Mouse (Mus musculus) bone marrow, adult 2 months (tissue): ENCODE results near the gene Wiz. TPM values are rescaled to one million over a fixed set of nuclear protein-coding genes. Genes with fewer than 3 reads are reported as not detected.

Experiments
- H3K27ac ChIP-seq: fragments of 200-500 bp; 2 replicates; pipeline ENCODE4 v1.5.1; 2012; ENCODE audit warnings: low read depth, mild to moderate bottlenecking, control low read depth, inconsistent platforms, low read length; ENCODE audit not compliant: control insufficient read depth, poor library complexity, insufficient read depth
- H3K4me1 ChIP-seq: fragments of 200-500 bp; 2 replicates; pipeline ENCODE4 v1.6.1; 2011; ENCODE audit warnings: low read length; ENCODE audit not compliant: control insufficient read depth, insufficient read depth
- H3K4me3 ChIP-seq: fragments of 200-500 bp; replicated peaks from 2 replicates; pipeline ENCODE3; 2011; ENCODE audit warnings: mild to moderate bottlenecking, low read depth, low read length, control low read depth; ENCODE audit not compliant: control insufficient read depth
- CTCF ChIP-seq: fragments of 200-500 bp; IDR thresholded peaks from 2 replicates; pipeline ENCODE4 v1.5.1; 2011; ENCODE audit warnings: low read length, control low read depth; ENCODE audit not compliant: control insufficient read depth, insufficient read depth
- POLR2A ChIP-seq: fragments of 200-500 bp; IDR thresholded peaks from 2 replicates; pipeline ENCODE4 v1.6.1; 2011; ENCODE audit warnings: low read depth, mild to moderate bottlenecking, control low read depth, low read length, borderline replicate concordance; ENCODE audit not compliant: control insufficient read depth
- WGBS: fragments of 180-500 bp; shearing (Covaris S2); methylation state at CpG from one replicate; pipeline ENCODE4 v1.1.7; 2018; 5-methylcytosine and 5-hydroxymethylcytosine counted together
- polyA plus RNA-seq: library from polyadenylated mRNA; stranded (reverse); fragments of >200 nt; gene quantifications from 2 replicates; pipeline ENCODE4 v1.2.4, GENCODE M21; 2011; ENCODE audit warnings: low replicate concordance; ENCODE audit not compliant: missing spikeins, insufficient read depth, insufficient read length

The Wiz gene
- polyA plus RNA-seq, 1 experiment = 15.5 TPM

DNA sequence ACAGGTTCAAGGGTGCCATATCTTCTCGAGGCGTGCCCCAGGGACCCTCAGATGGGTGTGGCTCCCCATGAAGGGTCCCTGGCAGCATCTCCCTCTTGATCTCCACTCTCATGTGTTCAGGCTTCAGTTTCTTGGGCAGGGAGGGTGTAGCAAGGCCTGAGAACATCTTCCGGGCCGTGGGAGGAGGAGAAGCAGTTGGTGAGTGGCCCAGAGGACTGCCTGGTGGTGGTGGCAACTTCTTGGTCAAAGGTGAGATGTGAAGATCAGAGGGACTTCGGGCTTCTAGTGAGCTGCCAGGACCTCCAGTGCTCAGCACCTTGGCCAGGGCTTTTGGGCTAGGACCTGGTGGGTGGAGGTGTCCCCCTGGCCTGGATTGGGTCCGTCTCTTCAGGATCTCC lies 30.3 kb downstream of the Wiz start:
- no peak overlapping the region for H3K27ac ChIP-seq
- no peak for TF ChIP-seq POLR2A
- no peak for TF ChIP-seq CTCF
- H3K4me1 ChIP-seq = peaks cover 2% of the 10 kb centered on the region
- H3K4me3 ChIP-seq = no peak overlapping the region
- WGBS = 89% methylated on average over 6 of the region's 6 CpGs

- H3K27ac ChIP-seq = no peak overlapping the region
- no peak for TF ChIP-seq POLR2A
- TF ChIP-seq CTCF = no peak
- H3K4me1 ChIP-seq = no peaks in the 10 kb centered on the region; the same call in 1 of the 2 replicates
- no peak overlapping the region for H3K4me3 ChIP-seq
- WGBS = 83% methylated on average over 7 of the region's 7 CpGs
These were observed 30.9 kb downstream of the Wiz start for GRCm38 (mm10) chr17:32358192-32358942.

DNA sequence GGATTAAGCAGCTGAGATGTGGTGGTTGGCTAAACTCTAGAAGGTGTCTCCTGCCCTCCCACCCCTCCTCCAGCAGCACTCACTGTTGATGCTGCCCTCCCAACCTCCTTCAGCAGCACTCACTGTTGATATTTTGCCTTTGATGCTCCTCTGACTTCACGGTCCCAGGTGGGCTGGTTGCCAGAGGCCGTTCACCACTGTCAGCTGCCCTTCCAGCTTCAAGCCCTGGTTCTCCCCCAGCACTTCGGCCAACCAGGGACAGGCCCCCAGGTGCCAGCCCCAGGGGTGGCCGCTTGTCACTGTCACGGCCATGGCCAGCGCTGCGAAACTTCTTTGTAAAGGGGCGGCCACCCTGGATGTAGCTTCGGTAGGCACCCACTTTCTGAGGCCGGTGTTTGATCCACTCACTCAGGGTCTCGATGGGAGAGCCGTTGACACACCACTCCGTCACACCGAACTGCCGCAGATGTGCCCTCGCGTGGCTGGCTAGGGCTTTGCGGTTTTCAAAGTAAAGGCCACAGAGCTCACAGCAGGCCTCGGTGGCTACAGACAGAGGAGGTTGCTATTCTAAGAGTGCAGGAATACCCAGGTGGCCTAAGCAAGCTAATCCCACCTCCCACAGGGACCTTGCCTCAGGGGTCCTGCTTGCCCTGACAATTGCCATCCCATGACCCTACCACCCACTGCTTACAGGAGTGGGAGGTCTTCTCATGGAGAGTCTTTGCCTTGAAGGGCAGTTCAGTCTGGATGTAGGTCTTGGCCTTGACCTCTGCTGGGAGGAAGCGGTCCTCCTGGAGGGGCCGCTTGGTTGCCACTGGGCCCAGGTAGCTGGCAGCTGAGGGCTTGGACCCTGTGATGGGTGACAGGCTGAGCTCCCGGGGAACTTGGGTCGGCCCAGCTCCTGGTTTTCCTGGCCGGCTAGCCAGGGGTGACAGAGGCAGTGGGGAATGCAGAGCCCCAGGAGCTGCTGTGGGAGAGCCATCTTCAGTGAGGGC lies 32.2 kb downstream of the Wiz start:
- no peak overlapping the region for H3K4me3 ChIP-seq
- H3K4me1 ChIP-seq = no peaks in the 10 kb centered on the region
- H3K27ac ChIP-seq = no peak overlapping the region
- WGBS = 95% methylated on average over 24 of the region's 24 CpGs
- no peak for TF ChIP-seq POLR2A

DNA sequence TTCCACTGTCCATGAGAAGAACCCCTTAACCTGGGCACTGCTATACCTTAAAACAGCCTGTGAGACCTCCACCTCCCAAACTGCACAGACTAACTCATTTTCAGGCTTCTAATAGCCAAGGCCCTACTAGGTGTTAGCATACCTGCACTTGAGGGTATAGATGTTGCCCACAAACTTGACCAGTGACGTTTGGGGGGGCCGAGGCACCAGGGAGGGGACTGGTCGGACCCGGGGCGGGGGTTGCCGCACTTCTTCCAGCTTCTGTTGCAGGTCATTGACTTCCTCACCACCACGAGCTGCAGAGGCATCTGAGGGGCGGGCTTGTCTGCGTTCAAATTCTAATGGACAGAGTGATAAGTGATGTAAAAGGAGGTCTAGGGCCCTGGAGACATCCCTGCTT lies 33.0 kb downstream of the Wiz start:
- WGBS = 85% methylated on average over 9 of the region's 9 CpGs
- H3K4me3 ChIP-seq = no peak overlapping the region
- H3K27ac ChIP-seq = no peak overlapping the region
- H3K4me1 ChIP-seq = no peaks in the 10 kb centered on the region
- TF ChIP-seq CTCF = no peak
- TF ChIP-seq POLR2A = no peak

- Histone ChIP-seq H3K4me3 (no peak overlapping the region), H3K27ac (no peak overlapping the region), H3K4me1 (no peaks in the 10 kb centered on the region)
- TF ChIP-seq CTCF (no peak), POLR2A (no peak)
- WGBS = 86% methylated on average over 6 of the region's 6 CpGs
These were observed 34.2 kb downstream of the Wiz start for GRCm38 (mm10) chr17:32355031-32355430.

- Histone ChIP-seq H3K4me1 (no peaks in the 10 kb centered on the region), H3K27ac (no peak overlapping the region), H3K4me3 (no peak overlapping the region)
- WGBS = 87% methylated on average over 5 of the region's 5 CpGs
- TF ChIP-seq CTCF (no peak), POLR2A (no peak)
These were observed 35.0 kb downstream of the Wiz start for GRCm38 (mm10) chr17:32354211-32354610.

DNA sequence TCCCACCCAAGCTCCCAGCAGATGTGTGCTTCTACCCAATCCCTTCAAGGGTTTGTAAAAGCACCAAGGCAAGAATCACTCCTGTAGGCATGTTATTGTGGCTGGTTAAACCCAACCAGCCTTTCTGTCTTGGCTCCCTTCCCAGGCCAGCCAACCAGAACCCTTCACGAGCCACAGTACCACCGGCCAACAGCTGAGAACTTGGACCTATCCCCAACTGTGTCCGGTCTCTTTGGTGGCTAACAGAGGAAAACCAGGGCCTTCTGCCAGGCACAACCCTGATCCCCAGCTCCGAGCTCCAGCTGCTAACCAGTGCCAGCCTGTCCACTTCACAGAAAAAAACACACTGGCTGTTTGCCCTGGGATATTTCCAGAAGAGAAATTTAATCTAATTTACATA lies 35.5 kb downstream of the Wiz start:
- no peak overlapping the region for H3K27ac ChIP-seq
- no peak overlapping the region for H3K4me3 ChIP-seq
- 68% methylated on average over 4 of the region's 4 CpGs for WGBS
- TF ChIP-seq POLR2A = no peak
- no peak for TF ChIP-seq CTCF
- H3K4me1 ChIP-seq = peaks cover 2% of the 10 kb centered on the region; the same call in 1 of the 2 replicates

GRCm38 (mm10) chr17:32351726-32352125 lies 37.5 kb downstream of the Wiz start:
- Histone ChIP-seq H3K27ac (no peak overlapping the region), H3K4me1 (peaks cover 2% of the 10 kb centered on the region; the same call in 1 of the 2 replicates), H3K4me3 (no peak overlapping the region)
- TF ChIP-seq POLR2A = no peak
- TF ChIP-seq CTCF = no peak
